Mouse (Mus musculus) cerebellum, adult (tissue): Measurements from ENCODE around the gene Pxdc1.

Source experiments
- ATAC-seq: cut with Nextera tagmentation; 2 replicates; pipeline ENCODE4 v1.9.2; 2017; ENCODE audit warnings: mild to moderate bottlenecking, moderate library complexity, mixed read lengths; ENCODE audit not compliant: insufficient number of reproducible peaks, low FRiP score, low TSS enrichment

Pxdc1 gene

DNA sequence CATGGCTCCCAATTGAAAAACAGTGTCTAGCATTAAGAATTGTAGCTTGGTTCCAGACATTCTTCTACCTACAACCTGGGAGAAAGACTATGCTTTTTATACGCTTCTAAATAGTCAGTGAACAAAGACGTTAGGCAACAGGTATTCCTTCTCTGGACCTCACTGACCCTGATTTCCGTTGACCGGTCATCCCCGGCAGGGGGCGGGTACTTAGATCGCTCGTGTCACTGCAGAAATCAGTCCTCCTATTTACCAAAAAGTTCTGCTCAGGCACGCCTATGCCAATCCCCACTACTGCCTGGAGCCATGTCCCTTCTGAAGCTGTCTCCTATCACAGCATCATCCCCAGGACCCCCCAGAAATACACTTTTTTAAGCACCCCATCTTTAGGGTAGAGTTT is at the start of gene Pxdc1:
Gene Pxdc1, minus strand, starts transcription at position 96 of the 400 bp plus-strand sequence.
- ATAC-seq = no peak

DNA sequence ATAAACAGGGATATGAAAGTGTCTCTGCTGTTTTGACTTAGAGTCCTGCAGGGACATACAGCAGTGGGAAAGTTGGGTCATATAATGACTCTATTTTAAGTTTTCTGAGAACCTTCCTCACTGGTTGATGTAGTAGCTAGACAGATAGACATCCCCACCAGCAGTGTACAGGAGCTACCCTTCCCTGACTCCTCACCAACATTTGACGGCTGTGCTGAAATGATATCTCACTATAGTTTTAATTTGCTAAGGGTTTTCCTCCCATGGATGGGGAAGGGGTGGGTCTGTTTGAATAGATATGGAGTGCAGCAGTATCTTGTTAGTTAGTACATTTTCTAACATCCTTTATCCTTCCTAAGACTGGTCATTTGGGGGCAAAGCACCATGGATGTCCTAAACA is 47.3 kb upstream of the Pxdc1 start:
- no peak for ATAC-seq

DNA sequence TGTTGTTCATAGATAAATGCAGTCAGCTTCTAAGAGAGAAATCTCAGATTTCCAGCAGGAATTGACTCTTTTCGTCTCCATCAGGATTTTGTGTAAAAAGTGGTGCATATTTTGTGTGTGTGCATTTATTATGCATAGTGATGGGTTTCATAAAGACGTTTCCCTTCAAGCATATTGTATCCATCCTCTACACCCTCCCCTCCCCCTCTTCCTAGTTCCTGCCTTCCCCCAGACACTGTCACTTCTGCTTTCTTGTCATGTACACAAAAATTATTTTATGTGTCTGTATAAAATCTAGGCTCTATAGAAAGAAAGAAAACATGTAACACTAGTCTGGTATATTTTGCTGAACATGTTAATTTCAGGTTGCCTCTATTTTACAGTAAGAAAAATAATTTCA is 46.8 kb upstream of the Pxdc1 start:
- ATAC-seq = no peak

DNA sequence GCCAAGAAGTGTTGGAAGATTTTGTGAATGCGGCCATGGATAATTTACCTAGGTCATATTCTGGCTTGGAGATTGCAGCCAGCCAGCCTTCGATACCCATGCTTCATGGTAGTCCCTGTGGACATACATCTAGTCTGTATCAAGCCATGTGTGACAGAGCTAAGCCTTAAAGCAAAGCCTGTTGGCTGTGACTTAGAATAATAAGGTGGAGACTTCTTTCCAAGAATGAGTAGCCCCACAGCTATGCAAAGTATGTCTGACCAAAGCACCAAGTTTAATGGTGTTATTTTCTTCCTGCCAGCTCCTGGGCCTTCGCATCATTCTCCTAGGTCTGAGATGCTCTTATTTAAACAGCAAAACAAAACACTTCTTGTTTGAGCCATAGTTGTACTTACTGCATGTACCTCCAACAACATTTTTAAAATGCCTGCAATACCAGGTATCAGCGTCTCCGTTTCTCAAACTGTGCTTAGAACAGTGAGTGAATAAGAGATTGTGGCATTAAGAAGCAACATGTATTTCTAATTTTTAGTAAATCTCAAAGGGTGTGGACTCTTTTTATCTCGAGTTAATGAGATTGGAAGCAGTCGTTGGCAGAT is 43.5 kb upstream of the Pxdc1 start:
- ATAC-seq = no peak

DNA sequence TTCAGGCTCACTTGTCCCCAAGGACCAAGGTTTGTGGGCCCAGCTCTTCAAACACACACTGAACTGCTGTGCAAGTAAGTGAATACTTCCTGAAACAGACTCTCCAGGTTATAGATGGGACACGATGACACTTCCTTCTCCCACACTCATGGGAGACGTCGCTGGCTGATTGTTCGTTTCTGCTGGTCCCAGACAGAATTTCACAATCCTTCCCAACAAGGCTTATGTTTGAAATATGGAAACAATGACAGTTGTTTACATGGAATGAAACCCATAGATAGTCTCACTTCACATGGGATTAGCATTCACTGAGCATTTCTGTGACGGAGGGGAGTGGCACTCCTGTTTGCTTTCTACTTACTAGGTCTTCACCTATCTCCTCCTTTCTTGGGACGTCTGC is 39.8 kb upstream of the Pxdc1 start:
- ATAC-seq = no peak

DNA sequence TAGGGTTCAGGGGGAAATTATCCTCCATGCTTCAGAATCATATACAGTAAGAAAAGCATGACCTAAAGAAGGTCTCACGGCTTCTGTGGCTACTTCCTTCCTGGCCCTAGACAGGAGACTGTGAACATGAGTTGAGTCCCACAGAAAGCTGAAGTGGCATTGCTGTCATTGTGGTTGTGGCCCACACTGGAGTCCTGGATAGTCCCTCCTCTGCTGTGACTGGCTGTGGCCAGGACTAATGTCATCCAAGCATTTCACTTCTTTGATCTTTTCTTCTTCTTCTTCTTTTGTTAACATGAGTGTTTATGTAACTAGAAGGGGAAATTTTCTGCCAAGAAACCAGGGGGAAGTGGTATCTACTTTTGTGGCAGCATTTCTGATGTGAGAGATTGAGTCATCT is 37.8 kb upstream of the Pxdc1 start:
- no peak for ATAC-seq

DNA sequence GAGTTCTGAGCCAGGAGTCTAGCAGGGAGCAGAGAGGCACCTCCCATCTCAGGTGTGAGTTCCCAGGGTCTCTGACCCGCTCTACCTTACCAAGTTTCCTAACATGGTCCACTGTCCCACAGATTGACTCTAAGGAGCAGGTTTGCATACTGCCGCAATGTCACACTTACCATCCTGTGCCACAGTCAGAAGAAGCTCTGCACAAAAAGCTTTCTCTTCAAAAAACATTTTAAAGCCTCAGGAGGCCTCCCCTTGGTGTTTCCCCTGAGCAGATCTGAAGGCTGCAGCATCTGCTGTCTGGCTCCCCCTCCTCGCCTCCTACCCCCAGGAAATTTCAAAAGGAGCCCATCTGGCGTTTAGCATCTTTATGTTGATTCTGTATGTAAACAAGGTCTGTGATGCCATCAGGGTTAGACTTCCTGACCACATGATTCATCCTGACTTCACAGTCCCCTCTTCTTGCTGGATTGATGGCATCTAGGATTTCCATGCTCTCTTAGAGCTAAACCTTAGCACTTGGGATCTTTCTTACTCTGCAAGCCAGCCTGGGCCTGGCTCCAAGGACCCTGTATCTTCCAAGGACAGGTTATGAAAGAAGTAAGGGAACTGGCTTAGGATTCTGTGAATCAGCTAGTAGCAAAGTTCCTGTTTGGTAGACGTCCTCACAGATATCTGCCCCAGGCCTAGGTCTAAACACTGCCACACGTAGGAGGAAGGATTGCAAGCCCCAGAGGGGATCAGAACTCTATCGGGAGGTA is 31.9 kb upstream of the Pxdc1 start:
- ATAC-seq = no peak

DNA sequence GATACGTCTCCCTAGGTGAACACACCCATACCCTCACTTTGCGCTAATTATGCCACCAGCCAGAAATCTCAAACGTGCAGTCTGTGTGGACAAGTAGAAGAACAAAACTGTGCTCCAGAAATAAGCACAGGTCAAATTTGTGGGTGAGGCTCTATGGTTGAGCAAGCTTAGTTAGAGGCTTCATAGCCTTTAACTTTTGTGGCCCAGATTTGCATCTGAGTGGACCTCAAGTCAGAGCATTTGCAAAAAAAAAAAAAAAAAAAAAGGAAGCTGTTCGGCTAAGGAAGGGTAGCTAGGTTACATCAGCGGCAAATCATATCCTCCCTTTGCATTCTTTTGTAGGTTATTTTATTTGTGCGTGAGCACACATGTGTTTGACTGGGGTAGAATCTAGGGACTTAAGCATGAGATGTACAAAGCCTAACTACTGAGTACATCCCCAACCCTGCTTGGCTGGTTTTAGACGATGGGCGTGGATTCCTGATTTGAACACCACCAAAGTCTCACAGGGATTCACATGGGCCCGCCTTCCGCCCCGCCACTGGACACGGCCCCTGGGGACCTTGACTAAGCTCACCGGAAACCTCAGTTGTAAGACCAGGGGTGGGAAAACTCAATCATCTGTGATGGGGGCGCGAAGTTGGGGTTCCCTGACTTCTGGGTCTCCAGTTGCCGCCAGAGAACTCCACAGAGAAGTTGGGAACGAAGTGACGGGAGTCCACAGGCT is 30.6 kb upstream of the Pxdc1 start:
- ATAC-seq = no peak

DNA sequence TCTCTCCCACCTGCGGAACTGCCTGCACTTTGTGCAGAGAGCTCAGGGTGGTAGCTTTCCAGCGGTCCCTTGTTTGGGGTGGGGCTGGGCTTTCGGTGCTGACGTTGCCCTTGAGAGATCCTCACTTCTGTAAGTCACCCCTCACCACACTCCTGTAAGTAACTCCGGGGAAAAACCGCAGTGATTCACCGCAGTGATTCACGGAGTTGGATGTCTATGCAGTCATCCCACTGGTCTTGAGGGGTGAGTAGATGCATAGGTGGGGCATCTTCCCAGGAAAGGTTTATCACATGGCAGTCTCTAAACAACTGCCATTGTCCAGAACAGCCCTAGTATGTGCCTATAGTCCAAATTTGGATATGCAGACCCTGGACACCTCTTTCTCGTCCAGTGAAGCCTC is 30.0 kb upstream of the Pxdc1 start:
- ATAC-seq = no peak

DNA sequence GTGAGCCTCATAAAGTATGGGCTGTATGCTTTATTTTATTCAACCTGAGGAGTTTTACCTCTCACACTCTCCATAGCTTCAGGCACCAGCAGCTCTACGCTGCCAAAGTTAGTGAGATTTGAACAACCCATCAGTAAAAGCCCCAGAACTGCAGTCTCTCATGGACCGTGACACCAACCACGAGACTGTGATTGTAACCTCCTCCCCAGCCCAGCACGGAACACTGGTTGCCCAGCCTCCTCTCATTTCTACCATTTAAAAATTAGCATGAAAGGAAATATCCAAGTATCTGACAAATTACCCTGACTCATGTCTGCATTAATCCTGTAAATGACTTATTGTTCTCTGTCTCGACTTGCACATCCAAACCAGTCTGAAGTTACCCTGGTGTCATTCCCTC is 23.2 kb upstream of the Pxdc1 start:
- ATAC-seq = no peak

DNA sequence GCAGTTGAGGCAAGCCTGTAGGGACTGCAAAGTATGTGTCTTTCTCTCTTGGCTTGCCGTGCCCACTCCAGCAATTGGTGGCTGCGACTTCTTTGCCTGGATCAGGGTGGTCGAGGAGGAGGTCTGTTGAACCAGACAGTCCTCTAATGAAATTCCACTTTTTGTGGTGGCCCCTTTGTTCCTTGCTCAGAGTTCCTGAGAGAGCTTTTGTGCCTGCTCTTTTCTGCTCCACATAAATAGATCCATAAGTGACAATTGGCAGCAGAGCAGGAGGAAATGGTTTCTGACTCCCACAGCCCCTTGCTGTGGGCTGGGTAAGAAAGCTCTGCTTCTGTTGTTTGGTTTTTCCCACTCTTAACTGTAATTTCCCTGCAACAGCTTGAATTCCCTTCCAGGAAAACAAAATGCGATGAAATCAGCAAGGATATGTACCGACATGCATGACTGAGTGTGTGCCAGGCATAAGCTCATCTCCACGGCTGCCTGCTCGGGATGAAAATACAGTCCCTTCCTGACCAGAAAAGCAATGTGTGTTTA is 22.6 kb upstream of the Pxdc1 start:
- ATAC-seq = no peak

DNA sequence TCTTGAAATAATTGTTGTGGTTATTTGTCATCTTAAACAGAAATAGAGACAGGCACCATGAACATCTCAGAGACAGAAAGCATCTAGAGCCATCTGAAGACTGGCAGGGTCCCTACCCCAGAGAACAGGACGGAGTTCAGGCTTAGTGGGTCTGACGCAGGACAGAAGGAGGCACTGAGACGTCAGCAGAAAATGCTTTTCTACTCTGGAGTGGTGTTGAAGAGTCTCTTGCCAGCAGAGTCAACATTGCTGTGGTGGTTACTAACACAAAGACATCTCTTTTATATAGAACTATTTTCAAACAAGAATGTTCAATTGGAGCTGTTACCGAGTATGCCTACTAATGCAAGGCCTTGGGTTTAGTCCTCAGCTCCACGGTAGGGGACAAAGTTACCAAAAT is 20.1 kb upstream of the Pxdc1 start:
- ATAC-seq = no peak

DNA sequence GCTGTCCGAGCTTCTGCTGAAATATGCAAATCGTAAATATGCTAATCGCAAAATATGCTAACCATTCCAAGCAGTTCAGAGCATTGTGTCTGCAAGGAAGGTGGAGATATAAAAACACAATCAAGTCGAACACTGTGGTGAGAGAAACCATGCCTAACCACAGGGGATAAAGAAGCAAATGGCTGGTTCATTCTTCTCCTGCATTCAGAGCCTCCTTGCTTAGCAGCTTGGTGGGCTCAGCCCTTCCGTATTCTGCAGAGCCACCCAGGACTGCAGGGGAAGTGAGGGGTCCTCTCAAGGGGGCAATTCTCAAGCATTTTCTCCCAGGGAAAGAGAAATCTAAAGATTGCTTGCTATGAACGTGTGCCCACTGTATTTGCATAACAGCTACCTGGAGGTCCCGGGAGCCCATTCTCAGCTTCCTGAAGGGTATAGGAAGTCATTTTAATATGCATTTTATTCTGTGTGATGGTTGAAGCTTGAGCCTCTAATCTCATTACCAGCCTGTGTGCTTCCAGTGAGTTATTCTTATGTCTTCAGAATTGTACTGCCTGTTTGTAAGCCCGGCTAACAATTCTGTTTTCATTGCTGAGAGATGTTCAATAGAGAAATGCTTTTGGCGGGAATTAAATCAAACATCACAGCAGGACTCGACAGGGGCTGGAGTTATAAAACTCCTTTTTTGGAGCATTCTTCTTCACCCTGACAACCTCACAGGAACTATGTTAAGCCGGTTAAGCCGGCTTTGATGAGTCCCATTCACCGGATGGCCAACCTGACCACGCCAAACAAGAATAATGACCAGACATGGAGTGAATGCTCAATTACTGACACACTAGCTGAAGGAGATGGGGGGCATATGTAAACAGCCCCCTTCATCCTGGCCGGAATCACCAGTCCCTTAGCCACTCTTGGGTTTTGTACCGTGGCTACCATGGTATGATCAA is 16.9 kb upstream of the Pxdc1 start:
- ATAC-seq = no peak

DNA sequence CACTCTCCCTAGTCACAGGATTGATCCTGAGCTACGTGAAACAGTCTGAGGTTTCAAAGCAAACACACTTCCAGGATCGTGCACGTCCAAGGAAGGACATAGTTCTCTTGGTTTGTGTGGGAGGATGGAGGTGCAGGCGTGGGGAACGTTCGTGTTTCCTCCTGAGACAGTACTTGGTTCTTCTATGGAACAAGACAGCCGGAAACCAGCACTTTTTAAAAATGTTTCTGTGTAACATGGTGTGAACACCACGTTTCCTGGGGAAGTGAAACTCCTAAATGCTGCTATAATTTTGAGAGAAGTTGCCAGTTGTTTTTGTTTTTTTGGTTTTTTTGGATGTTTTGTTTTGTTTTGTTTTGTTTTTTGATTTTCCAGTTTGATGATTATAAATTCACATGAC is 13.9 kb upstream of the Pxdc1 start:
- ATAC-seq = no peak

DNA sequence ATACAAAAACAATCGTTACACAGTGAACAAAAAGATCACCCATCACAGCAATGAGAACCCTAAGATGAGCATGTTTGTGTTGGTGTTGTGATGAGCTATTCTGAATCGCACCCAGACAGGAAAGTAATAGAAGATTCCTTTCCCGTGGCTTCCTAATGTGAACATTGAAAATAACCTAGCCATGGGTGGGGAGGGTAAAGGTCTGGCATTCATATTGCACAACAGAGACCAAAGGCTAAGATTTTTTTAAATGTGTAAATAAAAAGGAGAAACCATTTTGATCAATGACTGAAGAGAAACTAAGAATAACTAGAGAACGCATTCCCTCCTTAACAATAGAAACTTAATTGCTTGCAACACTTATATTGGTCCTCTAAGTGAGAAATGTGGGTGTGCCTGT is 11.8 kb upstream of the Pxdc1 start:
- ATAC-seq = no peak

DNA sequence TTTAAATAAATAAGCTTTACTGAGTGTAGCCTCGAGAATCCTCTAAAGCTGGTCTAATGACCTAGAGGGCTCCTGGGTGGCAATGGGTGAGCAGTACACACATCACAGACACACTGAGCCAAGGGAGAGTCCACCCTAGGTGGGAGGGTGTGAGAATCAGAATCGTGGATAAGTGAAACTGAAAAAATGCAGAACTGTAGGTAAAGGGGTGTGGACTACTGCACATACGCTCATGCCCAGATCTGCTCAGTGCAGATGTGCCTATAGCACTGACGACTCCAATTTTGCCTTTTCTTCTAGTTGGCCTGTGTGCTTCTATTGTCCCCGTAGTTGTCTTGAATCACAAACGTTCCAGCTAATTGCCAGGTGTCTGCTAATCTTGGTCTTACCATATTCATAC is 10.5 kb upstream of the Pxdc1 start:
- ATAC-seq = no peak

DNA sequence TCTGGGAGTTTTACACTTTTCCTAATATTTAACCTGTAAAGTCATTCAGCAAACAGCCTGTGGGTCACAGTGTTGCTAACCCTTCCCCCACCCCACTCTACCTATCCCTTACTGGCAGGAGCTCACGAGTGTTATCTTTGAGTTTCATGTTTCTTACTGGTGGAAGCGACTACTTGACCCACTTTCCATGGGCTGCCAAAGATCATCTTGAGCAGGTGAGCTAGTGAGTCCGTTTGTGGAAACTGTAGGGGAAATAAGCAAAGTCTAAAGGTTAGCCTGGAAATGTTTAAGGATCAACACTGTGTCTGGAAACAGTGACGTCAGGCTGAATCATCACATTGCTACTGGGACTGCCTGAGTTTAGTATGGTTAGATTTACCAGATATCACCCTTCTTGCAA is 6.2 kb upstream of the Pxdc1 start:
- ATAC-seq = no peak

DNA sequence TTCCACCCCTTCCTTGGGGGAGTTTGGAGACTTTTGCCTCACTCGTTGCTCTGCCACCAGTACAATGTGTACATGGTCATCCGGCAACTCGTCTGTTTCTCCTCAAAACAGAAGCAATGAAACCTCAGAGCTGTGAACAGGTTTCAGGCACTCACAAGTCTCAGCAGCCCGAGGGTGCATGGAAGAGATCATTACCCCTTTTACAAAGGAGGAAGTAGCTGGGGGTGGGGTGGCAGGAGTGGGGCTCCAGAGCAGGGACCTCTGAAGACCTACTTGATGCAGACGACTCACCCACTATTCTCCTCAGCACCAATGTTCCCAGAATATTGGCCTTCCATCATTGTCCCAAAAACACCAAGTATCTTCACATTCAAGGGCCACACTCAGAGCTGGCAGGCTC is 3.1 kb upstream of the Pxdc1 start:
- no peak for ATAC-seq

DNA sequence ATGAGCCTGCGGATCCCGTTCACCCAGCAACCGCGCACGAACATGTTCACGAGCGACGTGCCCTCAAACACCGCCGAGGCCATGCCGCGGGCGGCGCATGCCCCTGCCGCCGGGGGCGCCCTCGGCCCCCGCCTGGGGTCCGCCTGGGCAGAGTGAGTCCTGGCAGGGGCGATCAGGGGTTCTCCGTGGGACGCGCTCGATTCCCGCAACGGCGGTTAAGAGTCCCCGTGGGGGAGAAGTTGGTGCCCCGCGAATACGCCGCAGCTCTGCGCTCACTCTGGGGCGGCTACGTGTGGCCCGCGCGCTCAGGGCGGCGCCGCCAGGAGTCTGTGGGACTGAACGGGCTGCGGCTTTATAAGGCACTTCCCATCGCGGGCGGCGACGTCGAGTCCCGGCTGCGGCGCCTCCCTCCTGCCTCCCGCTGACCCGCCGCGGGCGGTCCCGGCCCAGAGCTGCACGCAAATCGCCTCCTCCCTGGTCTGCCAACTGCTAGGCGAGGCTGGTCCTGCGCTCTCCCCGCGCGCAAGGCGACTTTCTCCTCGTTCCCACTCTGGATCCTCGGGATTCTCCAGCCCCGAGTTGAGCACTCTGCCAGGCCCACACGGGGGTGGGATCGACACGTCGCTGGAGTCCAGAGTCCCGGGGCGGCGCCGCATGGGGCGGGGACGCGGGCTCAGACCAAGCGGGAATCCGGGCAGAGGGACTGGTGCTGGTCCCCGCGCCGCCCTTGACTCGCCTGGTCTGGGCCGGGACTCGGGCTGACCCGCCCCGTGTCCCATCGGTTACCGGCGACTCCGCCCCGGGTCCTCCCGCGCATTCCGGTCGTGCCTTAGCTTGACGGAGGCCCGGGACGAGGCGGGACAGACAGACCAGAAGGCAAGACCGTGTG is 689 bp downstream of the Pxdc1 start:
- no peak for ATAC-seq

DNA sequence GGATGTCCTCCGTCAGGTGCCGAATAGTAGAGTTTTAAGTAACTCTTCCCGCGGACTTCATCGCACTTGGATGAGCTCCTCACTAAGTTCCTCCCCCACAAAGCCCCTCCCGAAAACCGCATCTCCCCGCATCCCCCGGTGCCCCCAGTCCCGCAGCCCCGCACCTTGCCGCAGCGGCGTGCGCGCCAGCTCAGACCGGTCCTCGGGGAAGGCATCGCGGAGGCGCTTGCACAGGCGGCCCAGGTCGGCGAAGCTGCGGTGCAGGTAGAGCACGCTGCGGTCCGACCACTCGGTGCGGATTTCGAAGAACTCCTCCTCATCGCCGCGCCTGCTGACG is 1.3 kb downstream of the Pxdc1 start:
- ATAC-seq = no peak
